Mouse (Mus musculus) forebrain, embryonic 16.5 days (tissue): ENCODE measurements around the gene Acad11. TPM values are rescaled to one million over a fixed set of nuclear protein-coding genes. Genes with fewer than 3 reads are reported as not detected.

Experiments
- ATAC-seq: fragments of 200-750 bp; cut with Nextera tagmentation; 2 replicates; pipeline ENCODE4 v1.8.0; 2017; ENCODE audit warnings: mild to moderate bottlenecking, moderate library complexity
- H3K27ac ChIP-seq: fragments of 300-500 bp; sonication (generic); 2 replicates; pipeline ENCODE4 v1.5.1; 2014; ENCODE audit warnings: low read length, control low read depth
- H3K27me3 ChIP-seq: fragments of 300-500 bp; sonication (generic); replicated peaks from 2 replicates; pipeline ENCODE4 v1.6.1; 2014; ENCODE audit warnings: low read length; ENCODE audit not compliant: control insufficient read depth, insufficient read depth
- H3K36me3 ChIP-seq: fragments of 300-500 bp; sonication (generic); 2 replicates; pipeline ENCODE4 v1.6.1; 2014; ENCODE audit not compliant: control insufficient read depth, insufficient read depth
- H3K4me1 ChIP-seq: fragments of 300-500 bp; sonication (generic); replicated peaks from 2 replicates; pipeline ENCODE4 v1.6.1; 2014; ENCODE audit warnings: low read length; ENCODE audit not compliant: control insufficient read depth, insufficient read depth
- H3K4me2 ChIP-seq: fragments of 300-500 bp; sonication (generic); 2 replicates; pipeline ENCODE4 v1.6.1; 2014; ENCODE audit warnings: mild to moderate bottlenecking, low read length, control low read depth
- H3K4me3 ChIP-seq: fragments of 300-500 bp; sonication (generic); replicated peaks from 2 replicates; pipeline ENCODE4 v1.5.1; 2014; ENCODE audit warnings: mild to moderate bottlenecking, low read length, control low read depth
- H3K9ac ChIP-seq: fragments of 300-500 bp; sonication (generic); replicated peaks from 2 replicates; pipeline ENCODE4 v1.6.1; 2014; ENCODE audit warnings: low read depth, low read length, control low read depth
- H3K9me3 ChIP-seq: fragments of 300-500 bp; sonication (generic); 2 replicates; pipeline ENCODE4 v1.6.1; 2016; ENCODE audit warnings: low read length; ENCODE audit not compliant: control insufficient read depth
- WGBS: fragments of 180-500 bp; shearing (Covaris S2); extraction: QIAGEN DNeasy Blood & Tissue Kit; methylation state at CpG from one replicate; pipeline ENCODE4 v1.1.7; 2014; 5-methylcytosine and 5-hydroxymethylcytosine counted together
- polyA plus RNA-seq: library from polyadenylated mRNA; unstranded; fragments of >200 nt; fragmentation: Nextera tagmentation; extraction: Ambion mirVana; gene quantifications from 2 replicates; pipeline ENCODE4 v1.2.1, GENCODE M21; 2015

Acad11 gene
- polyA plus RNA-seq, 1 experiment from 2014 or later = 6.0 TPM

- H3K4me2 ChIP-seq = no peak within 1 kb of the TSS
- peaks cover 19% of the 10 kb centered on the region for H3K4me1 ChIP-seq
- H3K36me3 ChIP-seq = no peaks in the 10 kb centered on the region
- H3K27ac ChIP-seq = peak within 1 kb of the TSS; percentile 71
- no peaks in the 10 kb centered on the region for H3K27me3 ChIP-seq
- no peak within 1 kb of the TSS for H3K4me3 ChIP-seq
- WGBS = 73% methylated on average over 3 of the region's 3 CpGs
- no peak within 1 kb of the TSS for H3K9ac ChIP-seq
- ATAC-seq = no peak
- H3K9me3 ChIP-seq = no peaks in the 10 kb centered on the region
These were observed 63.7 kb downstream of the Acad11 start, which contains the start of gene Ackr4 for GRCm38 (mm10) chr9:104126833-104127232. Gene Ackr4, minus strand, starts transcription at chr9:104126933.

DNA sequence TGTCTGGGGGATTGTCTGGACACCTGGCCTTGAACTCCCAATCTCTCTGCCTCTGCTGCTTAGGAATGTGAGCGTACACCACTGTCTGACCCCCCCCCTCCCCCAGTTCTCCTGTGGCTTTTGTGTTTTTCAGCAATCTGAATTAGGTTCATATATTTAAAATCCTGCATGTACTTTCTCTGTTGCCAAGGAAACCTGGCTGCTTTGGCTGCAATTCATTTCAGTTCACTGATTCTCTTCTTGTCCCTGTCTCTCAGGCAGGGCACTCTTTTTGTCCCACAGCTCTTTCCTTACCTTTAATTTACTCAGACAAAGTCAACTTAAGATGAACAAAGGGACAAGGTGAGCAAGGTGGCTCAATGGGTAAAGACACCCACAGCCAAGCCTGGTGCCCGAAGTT, 64.9 kb downstream of the Acad11 start:
- Histone ChIP-seq H3K4me1 (peaks cover 19% of the 10 kb centered on the region), H3K4me2 (no peak overlapping the region), H3K27me3 (no peaks in the 10 kb centered on the region), H3K9ac (no peak overlapping the region), H3K9me3 (no peaks in the 10 kb centered on the region), H3K4me3 (no peak overlapping the region), H3K36me3 (no peaks in the 10 kb centered on the region), H3K27ac (peak overlapping the region; percentile 71)
- WGBS = 7% methylated on average over 2 of the region's 2 CpGs
- ATAC-seq = peak; percentile 57; the same call in 1 of the 2 replicates

DNA sequence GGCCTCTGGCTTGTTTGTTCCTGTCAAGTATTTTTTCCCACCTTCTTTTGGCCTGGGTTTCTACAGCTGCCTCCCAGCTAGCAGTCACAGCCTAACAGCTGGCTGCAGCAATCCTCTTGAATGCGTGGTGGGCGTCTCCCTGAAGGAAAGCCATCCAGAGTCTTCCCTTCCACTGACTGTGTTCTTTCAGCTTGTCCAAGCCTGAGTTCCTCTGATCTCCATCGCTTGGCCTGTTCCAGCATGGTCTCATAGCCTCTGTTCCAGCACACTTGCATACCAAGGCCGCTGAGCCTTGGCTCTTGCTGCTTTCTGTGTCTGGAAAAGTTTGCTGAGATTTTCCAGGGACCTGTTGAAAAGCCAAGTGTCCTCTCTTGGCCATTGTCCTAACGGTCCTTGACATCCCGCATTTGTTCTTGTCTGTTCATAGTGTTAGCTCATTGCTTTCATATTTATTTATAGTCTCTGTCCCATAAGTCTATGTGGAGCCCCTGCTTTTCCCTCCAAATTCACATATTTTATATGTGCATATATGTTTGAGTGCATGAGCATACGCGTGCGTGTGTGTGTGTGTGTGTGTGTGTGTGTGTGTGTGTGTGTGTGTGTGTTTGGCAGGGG, 67.1 kb downstream of the Acad11 start:
- no peak for ATAC-seq
- WGBS = 93% methylated on average over 9 of the region's 9 CpGs
- no peaks in the 10 kb centered on the region for H3K9me3 ChIP-seq
- no peak overlapping the region for H3K4me3 ChIP-seq
- peaks cover 11% of the 10 kb centered on the region for H3K4me1 ChIP-seq
- no peak overlapping the region for H3K9ac ChIP-seq
- no peaks in the 10 kb centered on the region for H3K36me3 ChIP-seq
- H3K4me2 ChIP-seq = no peak overlapping the region
- H3K27me3 ChIP-seq = no peaks in the 10 kb centered on the region
- H3K27ac ChIP-seq = no peak overlapping the region

- ATAC-seq = no peak
- Histone ChIP-seq H3K36me3 (no peaks in the 10 kb centered on the region), H3K4me3 (no peak overlapping the region), H3K9ac (no peak overlapping the region), H3K27me3 (no peaks in the 10 kb centered on the region), H3K4me2 (no peak overlapping the region), H3K9me3 (no peaks in the 10 kb centered on the region), H3K27ac (no peak overlapping the region), H3K4me1 (no peaks in the 10 kb centered on the region)
- WGBS = 89% methylated on average over 6 of the region's 6 CpGs
These were observed 77.2 kb downstream of the Acad11 start for GRCm38 (mm10) chr9:104140351-104140750.

- no peak overlapping the region for H3K4me2 ChIP-seq
- no peak overlapping the region for H3K4me3 ChIP-seq
- no peaks in the 10 kb centered on the region for H3K36me3 ChIP-seq
- no peaks in the 10 kb centered on the region for H3K4me1 ChIP-seq
- no peak overlapping the region for H3K9ac ChIP-seq
- no peaks in the 10 kb centered on the region for H3K27me3 ChIP-seq
- H3K27ac ChIP-seq = no peak overlapping the region
- WGBS = 89% methylated on average over 14 of the region's 14 CpGs
- no peaks in the 10 kb centered on the region for H3K9me3 ChIP-seq
- no peak for ATAC-seq
These were observed 79.6 kb downstream of the Acad11 start for GRCm38 (mm10) chr9:104142805-104143204.

DNA sequence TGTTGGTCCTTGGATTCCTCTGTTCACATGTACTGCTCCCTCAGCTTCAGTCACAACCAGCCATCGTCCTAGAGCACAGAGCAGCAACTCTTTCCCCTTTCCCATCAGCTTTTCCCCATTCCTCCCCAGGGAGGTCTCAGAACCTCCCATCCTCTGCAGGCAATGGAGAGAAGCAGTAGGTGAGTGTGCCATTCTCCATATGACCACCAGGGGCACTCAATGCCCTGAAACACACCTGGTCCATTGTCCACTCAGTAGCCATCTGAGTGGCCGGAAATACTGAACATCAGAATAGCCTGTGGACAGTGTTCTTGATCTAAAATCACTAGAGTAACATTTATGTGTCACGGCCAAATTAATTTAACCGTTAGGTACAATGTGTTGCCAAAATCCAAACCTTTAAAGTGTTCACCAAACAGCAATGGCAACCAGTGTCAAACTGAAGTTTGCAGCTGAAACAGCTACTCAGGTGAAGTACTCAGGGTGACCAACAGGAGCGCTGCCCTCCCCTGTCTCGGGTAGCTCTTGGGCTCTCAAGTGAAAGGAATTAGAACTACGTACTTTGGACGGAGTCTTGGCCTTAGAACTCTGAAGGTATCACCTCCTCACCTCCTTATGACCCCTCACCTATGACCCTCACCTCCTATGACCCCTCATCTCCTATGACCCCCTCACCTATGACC, 81.3 kb downstream of the Acad11 start:
- Histone ChIP-seq H3K4me1 (no peaks in the 10 kb centered on the region), H3K9me3 (no peaks in the 10 kb centered on the region), H3K4me3 (no peak overlapping the region), H3K27me3 (no peaks in the 10 kb centered on the region), H3K9ac (no peak overlapping the region), H3K4me2 (no peak overlapping the region), H3K36me3 (no peaks in the 10 kb centered on the region), H3K27ac (no peak overlapping the region)
- WGBS = 81% methylated on average over 8 of the region's 8 CpGs
- no peak for ATAC-seq

DNA sequence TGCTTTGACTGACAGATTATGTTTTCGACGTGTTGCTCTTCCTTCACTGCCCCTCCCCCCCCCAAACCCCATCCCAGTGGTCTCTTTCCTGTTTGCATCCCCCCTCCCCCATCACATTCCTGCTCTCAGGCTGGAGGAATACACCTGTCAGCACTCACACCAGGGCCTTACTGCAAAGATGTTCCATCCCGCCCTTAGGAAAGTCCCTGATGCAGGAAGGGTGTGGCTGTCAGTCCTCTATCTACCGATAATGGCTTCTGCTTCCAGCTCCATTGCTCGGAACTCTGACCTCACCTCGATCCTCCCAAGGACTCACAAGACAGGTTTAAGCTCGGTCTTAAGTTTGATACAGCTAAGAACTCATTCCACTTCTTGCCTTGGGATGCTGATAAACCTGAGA, 83.5 kb downstream of the Acad11 start:
- Histone ChIP-seq H3K36me3 (peaks cover 5% of the 10 kb centered on the region), H3K9me3 (no peaks in the 10 kb centered on the region), H3K4me3 (no peak overlapping the region), H3K27ac (no peak overlapping the region), H3K4me2 (no peak overlapping the region), H3K9ac (no peak overlapping the region), H3K27me3 (no peaks in the 10 kb centered on the region), H3K4me1 (no peaks in the 10 kb centered on the region)
- 90% methylated on average over 7 of the region's 7 CpGs for WGBS
- no peak for ATAC-seq

DNA sequence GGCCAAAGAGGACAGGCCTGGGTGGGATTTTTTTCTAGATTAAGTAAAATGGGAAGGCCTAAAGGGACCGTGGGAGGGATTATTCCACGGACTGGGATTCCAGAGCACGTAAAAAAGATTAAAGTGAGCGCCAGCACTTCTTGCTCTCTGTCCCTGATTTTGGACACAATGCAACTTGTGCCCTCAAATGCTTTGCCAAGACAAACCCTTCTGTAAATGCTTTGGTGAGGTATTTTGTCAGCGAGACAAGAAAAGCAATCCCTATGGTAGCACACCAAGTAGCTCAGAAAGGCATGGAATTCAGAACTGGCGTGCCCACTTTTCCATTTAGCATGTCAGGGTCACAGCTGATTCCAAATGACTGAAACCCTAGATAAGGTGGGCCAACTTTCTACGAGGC, 85.8 kb downstream of the Acad11 start:
- Histone ChIP-seq H3K4me3 (no peak overlapping the region), H3K27ac (no peak overlapping the region), H3K4me2 (no peak overlapping the region), H3K9me3 (no peaks in the 10 kb centered on the region), H3K4me1 (no peaks in the 10 kb centered on the region), H3K36me3 (peaks cover 15% of the 10 kb centered on the region), H3K9ac (no peak overlapping the region), H3K27me3 (no peaks in the 10 kb centered on the region)
- no peak for ATAC-seq
- WGBS = 94% methylated on average over 7 of the region's 7 CpGs

GRCm38 (mm10) chr9:104152121-104152520, 88.9 kb downstream of the Acad11 start:
- no peak overlapping the region for H3K9ac ChIP-seq
- 99% methylated on average over 7 of the region's 7 CpGs for WGBS

More at GRCm38 (mm10) chr9:104152121-104152520, 88.9 kb downstream of the Acad11 start:
- no peaks in the 10 kb centered on the region for H3K9me3 ChIP-seq
- no peak overlapping the region for H3K27ac ChIP-seq
- H3K4me2 ChIP-seq = no peak overlapping the region
- H3K4me3 ChIP-seq = no peak overlapping the region
- no peak for ATAC-seq
- H3K27me3 ChIP-seq = no peaks in the 10 kb centered on the region
- peaks cover 35% of the 10 kb centered on the region for H3K36me3 ChIP-seq
- H3K4me1 ChIP-seq = no peaks in the 10 kb centered on the region
